Mouse (Mus musculus): ENCODE data around the gene Sdk1.

DNA sequence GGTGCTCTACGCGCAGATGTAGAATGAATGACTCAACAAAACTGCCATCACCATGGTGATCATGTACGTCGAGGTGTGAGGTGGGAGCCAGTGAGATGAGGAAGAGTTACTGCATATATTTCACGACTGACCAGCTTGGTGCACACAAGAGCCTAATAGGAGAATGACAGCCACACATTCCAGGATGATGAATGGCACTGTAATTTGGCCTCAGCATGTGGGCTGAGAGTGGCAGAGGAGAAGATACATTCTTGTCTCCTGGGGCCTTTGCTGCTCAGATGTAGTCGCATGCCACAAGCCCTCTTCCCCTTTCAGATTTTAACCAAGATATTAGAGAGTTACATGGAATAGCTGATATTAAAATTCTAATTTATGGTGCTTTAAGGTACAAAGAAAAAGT lies 264.0 kb downstream of the Sdk1 start:
- TF ChIP-seq CTCF (IDR thresholded peaks at IDR 0.05; ENCODE audit: low read depth) (no peak), EP300 (optimal IDR thresholded peaks at IDR 0.05) (no peak)

Measured in stomach, postnatal 0 days (tissue).